Mouse (Mus musculus): ENCODE results near the gene Dync2li1.
A peak's percentile ranks its signal among the peaks of the same experiment; 100 is the strongest.

Gene Dync2li1

DNA sequence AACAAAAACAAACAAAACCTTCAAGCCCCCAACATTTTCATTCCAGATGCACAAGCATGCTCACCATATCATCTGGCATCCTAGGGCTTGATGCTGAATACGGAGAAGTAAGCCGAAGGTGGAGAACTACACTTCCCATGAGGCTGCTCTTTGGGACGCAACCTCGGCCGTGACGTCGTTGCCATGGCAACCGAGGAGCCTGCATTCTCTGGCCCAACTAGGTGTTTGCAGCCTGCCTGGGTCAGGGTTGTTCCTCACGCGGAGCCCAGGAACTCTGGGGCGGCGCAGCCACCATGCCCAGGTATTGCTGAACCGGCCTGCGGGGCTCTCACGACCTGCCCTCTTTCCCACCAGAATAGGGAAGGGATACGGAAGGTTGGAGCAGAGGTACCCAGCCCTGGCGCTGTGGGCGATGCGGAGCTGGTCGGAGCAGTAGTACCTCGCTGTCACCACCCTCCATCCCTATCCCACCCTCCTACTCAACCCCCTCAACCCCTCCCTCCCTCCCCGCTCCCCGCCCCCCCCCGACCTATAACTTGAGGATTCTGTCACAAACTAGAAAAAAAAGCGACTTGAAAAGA is at the start of gene Dync2li1:
Gene Dync2li1 (plus strand): TSS at position 221 of the 581 bp plus-strand sequence.
- peak; percentile 94 for DNase-seq (ENCODE audit: low read depth)

DNA sequence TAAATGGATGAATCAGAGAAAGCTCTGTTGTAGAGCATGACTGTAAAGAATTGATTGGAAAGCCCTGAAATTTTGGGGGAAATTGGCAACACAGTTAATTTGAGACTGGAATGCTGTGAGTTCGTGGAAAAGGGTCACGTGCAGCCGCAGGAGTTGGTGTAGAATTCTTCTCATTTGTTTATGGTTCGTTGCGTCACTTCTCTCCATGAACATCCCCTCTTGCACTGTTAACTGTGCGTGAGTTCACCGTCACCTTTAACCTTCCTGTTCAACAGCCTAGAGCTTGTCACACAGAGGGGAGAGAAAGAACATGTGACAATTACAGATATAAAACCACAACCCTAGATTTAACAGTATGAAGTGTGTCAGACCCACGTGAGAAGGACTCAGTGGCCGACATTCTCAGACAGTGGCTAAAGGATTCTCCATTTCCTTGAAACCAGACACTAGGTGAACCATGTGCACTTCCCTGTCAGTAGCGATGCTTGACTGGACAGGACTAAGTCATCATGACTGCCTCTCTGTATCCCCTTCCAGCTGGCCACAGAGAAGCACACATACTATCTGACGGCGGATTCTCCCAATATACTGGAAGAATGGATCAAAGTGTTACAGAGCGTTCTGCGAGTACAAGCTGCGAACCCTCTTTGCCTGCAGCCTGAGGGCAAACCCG is 49.5 kb upstream of the Dync2li1 start:
- no peak for DNase-seq (ENCODE audit: low read depth)

DNA sequence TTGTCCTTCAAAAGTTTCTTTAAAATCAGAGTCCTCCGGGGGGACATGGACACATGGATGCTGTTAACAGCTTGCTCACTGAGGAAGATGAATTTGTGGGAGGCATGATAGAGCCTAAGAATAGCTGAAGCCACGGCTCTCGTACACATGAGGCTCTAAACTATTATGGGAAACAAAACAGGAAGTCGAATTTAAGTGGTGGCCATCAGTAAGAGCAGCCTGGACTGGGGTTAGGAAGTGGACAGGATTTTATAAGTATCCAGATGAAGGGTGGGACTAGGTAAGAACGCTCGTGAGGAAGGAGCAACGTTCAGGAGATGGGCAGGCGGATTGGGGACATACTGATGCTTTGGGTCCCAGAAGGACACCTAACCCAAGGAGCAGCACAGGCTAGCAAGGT is 47.0 kb upstream of the Dync2li1 start:
- no peak for DNase-seq (ENCODE audit: low read depth)

GRCm38 (mm10) chr17:84579817-84580216 is 46.5 kb upstream of the Dync2li1 start:
- DNase-seq (ENCODE audit: low read depth) = no peak

DNA sequence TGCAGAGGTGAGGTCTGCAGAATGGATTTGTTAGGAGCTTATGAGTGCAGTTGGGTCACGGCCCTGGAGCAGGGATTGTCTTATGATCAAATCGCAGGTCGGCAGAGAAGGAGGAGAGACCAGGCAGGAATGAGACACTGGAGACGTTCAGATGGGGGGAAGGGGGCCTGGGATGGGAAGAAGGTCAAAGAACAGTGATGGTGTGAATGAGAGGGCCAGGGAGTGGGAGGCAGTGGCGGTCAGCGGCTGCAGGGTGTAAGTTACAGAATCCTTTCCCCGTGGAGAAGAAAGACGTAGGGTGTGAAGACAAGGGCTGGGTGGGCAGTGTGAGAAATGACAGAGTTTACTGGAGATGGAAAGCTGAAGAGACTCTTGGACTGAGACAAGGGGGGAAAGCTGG is 45.5 kb upstream of the Dync2li1 start:
- DNase-seq (ENCODE audit: low read depth) = no peak

- no peak for DNase-seq (ENCODE audit: low read depth)
Observed at GRCm38 (mm10) chr17:84581740-84582414, 44.4 kb upstream of the Dync2li1 start.

DNA sequence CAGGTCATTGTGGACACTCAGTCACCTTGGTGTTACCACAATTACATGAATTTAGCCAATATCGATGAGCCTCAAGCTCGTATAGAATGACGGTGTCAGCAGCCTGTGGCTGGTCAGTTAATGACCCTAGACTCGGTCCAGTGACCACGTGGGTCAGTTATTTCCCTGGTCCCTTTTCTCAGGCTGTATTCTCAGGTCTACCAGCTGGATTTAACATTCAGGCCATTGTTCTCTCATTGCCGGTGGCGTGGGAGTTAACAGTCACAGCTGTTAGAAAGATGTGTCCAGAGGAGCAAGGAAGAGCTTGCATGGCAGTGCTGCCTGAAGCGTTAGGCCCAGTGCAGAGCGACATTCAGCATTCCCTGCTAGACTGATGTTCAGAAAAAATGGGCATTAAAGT is 42.2 kb upstream of the Dync2li1 start:
- no peak for DNase-seq (ENCODE audit: low read depth)

DNA sequence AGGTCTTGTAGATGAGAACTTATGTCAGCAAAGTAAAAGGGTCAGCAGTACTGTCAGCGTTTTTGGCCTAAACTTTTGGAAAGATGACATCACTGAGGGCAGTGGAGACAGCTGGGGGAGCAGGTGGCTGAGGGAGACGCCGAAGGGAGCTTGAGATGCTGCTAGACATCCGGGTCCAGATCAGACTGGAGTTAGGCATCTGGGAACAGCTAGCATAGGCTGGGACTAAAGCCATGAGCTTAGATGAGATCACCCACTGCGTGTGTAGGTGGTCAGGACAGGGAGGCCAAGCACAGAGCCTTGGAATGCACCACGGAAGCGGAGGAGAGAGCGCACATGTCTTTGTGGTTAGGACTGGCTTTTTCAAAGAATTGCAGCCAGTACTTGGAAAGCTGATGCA is 41.2 kb upstream of the Dync2li1 start:
- DNase-seq (ENCODE audit: low read depth) = no peak

DNA sequence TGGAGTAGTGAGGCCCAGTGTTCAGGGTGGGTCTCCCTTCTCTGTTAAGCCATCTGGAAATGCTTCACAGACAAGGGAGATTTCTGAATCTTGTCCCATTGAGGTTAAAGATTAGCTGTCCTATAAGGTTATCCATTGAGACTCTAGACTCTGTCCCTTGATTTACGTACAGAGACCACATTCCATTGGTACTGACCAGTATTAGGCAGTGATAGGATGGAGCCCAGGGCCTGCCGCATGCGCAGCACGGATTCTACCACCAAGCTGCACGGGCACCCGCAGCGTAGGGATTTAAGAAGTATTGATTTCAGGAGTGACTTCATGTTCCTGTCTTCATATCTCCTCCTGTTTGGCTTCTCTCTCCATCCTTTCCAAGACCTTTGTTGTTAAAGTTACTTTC is 36.2 kb upstream of the Dync2li1 start:
- DNase-seq (ENCODE audit: low read depth) = no peak

GRCm38 (mm10) chr17:84591431-84592150 is 34.7 kb upstream of the Dync2li1 start:
- no peak for DNase-seq (ENCODE audit: low read depth)

- no peak for DNase-seq (ENCODE audit: low read depth)
Observed at GRCm38 (mm10) chr17:84596015-84596441, 30.3 kb upstream of the Dync2li1 start.

- DNase-seq (ENCODE audit: low read depth) = no peak
Observed at GRCm38 (mm10) chr17:84596501-84596900, 29.8 kb upstream of the Dync2li1 start.

DNA sequence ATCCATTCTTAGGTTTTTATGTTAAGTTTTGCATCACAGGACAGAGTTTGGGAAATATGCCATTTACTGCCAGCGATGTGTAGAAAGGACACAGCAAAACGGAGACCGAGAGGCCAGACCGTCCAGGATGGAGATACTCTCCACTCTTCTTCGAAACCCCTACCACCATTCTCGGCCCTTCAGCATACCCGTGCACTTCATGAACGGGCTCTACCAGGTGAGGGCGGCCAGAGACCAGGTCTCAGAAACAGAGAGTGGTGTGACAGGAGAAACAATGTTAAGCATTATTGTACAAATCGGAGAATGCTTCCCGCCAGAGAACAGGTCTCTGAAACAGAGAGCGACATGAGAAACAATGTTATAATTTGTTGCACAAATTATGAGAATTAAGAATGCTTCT is 28.4 kb upstream of the Dync2li1 start:
- DNase-seq (ENCODE audit: low read depth) = no peak

DNA sequence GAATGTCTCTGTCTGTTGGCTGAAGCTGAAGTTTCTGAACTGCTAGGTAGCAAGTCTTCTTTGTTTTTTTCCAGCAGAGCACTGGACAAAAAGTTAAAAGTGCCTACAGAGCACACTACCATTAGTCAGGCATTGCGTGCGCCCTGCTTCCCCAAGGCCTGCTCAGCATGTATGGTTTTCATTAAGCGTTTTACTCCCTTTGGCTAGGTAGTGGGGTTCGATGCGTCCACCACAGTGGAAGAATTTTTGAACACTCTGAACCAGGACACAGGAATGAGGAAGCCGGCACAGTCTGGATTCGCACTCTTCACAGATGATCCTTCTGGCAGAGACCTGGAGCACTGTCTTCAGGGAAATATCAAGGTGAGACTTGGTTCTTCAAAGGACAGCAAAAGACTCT is 27.4 kb upstream of the Dync2li1 start:
- no peak for DNase-seq (ENCODE audit: low read depth)

- DNase-seq (ENCODE audit: low read depth) = no peak
Observed at GRCm38 (mm10) chr17:84600051-84600983, 26.0 kb upstream of the Dync2li1 start.

GRCm38 (mm10) chr17:84601805-84602204 is 24.5 kb upstream of the Dync2li1 start:
- DNase-seq (ENCODE audit: low read depth) = no peak

DNA sequence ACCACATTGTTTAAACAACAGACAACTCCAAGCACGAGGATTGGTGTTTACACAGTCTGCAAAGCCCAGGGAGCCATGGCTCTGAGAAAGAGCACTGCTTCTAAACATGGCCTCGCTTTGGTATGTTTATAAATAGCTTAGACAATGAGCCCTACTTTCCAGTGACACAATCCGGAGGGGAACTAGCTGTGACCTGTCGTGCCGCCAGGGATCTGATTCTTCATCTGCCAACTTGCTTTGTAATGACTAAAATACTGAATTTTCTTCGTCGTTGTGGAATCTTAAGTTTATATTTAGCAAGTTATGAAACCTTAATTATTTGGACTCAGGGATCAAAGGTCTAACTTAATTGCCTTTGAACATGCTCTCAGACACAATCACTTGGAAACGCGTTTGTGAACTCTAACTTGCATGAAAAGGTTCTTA is 23.1 kb upstream of the Dync2li1 start:
- DNase-seq (ENCODE audit: low read depth) = no peak

DNA sequence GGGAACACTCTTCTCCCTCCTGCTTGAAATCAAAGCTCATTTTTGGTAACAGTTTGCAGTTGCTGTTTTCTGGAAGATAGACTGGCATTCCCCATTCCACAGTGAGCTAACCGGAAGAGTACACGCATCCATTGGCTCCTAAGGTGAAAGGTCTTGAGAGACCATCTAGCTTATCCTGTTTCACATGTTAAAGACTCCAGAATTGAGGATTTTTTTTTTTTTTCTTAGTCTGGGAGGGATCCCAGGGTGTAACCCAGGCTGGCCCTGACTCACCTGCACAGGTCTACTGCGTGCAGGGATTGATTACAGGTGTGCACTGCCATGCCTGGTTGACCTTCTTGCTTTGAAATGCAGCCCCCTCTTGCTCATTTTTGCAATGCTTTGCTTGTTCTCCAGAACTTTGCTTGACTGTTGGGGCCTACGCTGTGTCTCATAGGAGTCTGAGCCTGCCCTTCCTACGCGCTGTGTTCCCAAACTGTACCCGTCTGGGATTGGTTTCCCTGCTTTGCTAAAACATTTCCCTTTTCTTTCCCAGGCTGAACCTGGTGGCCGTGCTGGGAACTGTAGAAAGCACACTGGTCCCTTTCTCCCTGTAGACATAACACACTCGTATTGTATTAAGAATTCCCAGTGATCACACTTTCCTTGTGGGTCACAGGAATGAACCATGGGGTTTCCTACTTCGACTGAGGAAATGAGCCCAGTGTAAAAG is 22.4 kb upstream of the Dync2li1 start:
- no peak for DNase-seq (ENCODE audit: low read depth)

DNA sequence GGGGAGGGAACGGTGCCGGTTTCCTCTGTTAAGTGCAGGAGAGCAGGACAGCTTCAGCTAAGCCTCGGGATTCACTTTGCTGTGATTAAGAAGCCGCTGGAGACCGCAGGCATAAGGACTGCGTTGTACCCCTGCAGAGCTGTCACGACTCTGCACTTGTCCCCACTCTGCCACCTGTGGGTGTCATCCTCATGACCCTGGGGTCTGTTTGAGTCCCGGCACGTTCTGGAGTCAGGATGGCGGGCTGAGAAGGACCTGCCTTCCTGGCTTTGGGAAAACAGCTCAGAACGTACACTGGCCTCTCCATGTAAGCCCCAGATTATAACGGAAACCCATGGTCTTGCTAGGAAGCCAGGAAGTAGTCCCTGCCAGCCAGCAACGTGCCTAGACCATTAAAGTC is 19.3 kb upstream of the Dync2li1 start:
- DNase-seq (ENCODE audit: low read depth) = no peak

DNA sequence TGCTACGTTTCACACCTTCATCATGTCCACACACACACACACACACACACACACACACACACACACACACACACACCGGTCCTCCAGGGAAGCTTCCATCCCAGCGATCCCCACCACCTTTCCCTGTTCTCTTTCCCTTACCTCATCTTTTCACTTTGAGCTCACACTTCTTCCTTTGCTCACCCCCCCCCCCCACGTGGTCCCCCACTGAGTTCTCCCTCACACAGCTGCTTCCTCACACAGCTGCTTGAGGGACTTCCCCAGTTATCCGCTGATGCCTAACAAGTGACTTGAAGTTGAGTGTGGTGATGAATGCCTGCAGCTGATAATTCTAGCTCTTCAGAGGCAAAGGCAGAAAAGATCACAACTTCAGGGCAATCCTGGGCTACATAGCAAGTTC is 18.7 kb upstream of the Dync2li1 start:
- DNase-seq (ENCODE audit: low read depth) = no peak

DNA sequence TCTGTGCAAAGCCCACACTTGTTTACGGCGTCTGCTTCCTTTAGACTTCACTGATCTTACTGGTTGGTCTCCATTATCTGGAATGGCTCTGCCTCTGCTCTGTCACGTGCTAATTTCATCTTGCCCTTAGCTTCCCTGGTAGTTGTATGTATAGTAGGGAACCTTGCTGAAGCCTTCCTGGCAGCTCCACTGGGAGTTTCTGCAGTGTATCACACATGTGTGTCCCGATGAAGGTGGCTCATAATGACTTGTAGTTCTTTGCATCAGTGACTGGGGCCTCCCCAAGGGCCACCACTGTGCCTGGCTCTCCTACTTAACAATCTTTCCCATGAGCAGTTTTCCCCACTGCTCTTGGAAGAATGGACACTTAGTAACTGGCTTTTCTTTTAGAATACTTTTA is 17.7 kb upstream of the Dync2li1 start:
- no peak for DNase-seq (ENCODE audit: low read depth)
